Mouse (Mus musculus) urinary bladder, postnatal 14 days (tissue): ENCODE data around the gene Phlda3.

Experiments used
- DNase-seq: peaks from one replicate; pipeline ENCODE4 v3.0.0; 2021; ENCODE audit warnings: low spot score

Gene Phlda3

DNA sequence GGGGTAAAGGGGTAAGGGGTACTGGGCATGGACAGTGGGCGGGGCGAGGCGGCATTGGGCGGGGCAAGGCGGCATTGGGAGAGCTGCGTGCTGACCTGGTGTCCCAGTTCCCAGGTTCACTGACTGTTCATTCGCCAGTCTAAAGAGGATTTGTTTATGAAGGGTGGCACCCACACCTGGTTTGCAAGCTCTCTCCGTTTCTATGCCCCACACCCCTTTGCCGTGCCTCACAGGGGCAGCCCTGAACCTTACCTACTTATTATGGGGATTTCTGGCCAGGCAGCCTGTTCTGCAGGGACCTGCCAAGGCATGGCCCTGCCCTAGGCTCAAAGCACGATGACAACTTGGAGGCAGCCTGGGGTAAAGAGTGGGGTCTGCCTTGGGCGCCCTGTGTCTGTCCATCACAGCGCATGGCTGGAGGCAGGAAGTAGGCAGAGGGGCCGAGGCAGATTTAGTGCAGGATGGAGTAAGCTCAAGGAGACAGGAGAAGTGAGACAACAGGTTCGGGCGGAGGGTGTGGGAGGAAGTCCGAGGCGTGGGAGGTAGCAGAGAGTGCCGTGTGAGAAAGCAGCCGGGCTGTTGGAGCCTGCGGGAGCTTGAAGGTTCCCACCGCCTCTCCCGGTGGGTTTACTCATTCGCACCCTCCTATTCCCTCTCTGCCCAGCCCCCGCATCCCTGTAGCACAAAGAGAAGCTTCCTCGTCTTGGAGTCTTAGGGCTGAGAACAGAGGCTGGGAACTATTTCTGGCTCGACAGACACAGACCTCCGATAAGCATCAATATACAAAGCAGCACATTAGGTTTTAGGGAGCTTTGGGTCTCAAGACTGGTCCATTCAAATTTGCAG is 27.7 kb downstream of the Phlda3 start:
- DNase-seq = peak; percentile 76

GRCm38 (mm10) chr1:135794216-135795134 is 28.6 kb downstream of the Phlda3 start:
- DNase-seq = peak; percentile 52

DNA sequence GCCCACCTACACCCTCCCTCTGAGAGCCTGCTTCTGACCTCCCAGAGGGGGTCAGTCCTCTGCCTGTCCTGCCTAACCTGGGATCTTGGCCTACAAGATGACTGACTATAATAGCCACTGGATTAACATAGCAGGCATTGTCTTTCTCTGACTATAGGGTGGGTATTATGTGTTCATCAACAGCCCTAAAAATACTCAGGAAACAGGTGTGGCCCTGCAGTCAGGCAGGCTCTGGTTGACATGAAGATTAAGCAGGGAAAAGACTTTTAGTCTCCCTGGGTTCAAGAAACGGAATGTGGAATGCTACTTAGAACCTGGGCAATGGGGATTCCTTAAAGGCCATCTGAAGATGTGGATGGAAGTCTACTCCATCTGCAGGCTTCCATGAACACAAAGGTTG is 32.6 kb downstream of the Phlda3 start:
- DNase-seq = no peak

DNA sequence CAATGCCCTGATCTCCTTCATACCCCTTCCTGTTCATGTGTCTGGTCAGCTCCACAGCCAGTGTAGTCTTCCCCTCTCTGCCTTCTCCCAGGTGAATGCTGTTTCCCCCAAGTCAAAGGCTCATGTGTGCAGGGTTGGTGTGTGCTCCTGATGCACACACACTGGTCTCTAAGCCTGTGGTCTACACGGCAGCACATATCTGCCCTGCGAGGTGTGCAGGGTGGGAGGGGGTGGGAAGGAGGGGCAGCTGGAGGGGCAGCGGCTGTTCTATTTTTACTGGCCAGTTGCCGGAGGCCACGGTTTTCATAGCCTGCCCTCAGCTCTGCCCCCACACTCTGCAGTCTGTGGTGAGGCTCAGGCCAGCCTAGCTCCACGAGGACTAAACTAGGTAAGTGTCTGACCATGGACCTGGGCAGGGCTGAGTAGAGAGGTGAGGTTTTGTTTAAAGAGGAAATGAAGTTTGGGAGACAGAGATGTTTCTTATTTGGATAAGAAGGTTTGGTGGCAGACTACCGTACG is 33.2 kb downstream of the Phlda3 start:
- DNase-seq = no peak

- no peak for DNase-seq
Measured at GRCm38 (mm10) chr1:135800192-135800950, 34.5 kb downstream of the Phlda3 start.

GRCm38 (mm10) chr1:135807546-135807945 is 41.6 kb downstream of the Phlda3 start:
- DNase-seq = no peak

DNA sequence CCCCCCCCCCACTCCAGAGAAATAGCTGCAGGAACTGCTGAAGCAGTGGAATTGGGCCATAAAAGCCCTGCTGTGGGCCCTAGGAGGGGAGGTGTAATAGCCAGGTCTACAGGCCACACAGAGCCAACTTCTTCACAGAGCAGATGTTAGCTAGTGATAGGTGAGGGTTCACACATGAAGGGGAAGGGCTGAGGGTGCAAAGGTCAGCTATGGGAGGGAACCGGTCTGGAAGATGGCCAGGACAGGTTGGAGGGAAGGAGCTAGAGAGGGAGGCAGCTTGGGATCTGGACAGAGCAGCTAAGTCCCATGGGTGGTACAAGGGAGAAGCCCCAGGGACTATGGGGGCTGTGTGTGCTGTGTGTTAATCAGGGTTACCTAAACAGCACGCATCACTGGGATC is 44.3 kb downstream of the Phlda3 start:
- DNase-seq = no peak

GRCm38 (mm10) chr1:135811016-135811646 is 45.2 kb downstream of the Phlda3 start:
- peak; percentile 90 for DNase-seq

- no peak for DNase-seq
Measured at GRCm38 (mm10) chr1:135812205-135812604, 46.3 kb downstream of the Phlda3 start.

DNA sequence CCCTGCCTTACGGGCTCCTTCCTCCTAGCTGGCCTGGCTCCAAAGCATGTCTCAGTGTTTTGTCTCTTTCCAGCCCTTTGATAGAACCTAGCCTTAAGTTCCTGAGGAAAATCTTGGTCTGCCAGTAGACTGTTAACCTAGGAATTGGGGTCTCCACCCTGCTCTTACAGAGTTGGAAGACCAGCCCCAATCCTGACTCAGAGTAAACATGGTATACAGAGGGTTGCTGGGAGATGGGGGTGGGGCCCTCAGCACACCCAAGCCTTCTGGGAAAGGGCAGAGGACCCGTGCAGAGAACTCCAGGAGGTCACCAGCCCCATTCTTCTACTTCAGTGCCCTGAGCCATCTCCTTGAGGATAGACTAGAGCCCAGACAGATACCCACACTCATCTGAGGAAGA is 46.7 kb downstream of the Phlda3 start:
- DNase-seq = no peak

GRCm38 (mm10) chr1:135813071-135813470 is 47.2 kb downstream of the Phlda3 start:
- DNase-seq = no peak

GRCm38 (mm10) chr1:135813687-135814395 is 47.9 kb downstream of the Phlda3 start:
- DNase-seq = no peak

DNA sequence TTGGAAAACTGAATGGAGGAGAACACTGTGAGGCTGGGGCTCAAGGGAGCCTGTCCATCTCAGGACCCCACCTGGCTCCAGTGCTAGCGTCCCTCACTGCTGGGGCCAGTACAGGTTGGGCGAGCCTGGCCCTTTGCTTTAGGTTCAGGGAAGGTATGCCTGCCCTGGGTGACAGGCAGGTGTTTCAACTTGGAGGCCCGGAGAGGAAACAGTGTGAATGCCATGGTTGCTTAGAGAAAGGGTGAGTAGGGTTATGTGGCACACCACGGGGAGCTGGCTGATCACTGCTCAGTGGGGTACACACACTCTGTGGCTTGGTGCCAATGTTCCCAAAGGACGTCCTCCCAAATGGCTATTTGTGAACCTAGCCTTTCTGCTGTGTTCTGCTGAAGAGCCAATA is 48.6 kb downstream of the Phlda3 start:
- no peak for DNase-seq

DNA sequence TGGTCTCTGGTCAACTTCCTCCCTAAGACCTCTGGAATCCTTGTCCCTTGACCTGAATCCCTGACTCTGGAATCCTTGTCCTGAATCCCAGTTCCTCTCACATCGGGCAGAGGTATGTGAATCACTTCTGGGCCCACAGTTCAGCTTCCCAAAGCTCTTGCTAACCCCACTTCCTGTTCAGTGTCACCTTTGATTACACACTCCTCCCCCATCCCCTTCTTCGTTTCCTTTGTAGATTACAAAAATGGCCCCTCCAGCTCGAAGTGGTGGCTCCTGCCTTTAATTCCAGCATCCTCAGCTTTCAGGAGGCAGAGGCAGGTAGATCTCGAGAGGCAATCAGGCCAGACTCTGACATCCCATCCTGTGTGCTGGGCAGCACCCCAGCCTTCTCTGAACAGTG is 51.7 kb downstream of the Phlda3 start:
- no peak for DNase-seq

- DNase-seq = peak; percentile 84
Measured at GRCm38 (mm10) chr1:135818481-135819086, 52.7 kb downstream of the Phlda3 start, which contains the start of gene Lad1. Lad1 (plus strand) TSS chr1:135818598.
